Mouse (Mus musculus) bone marrow macrophage, adult 2 months (primary cell): ENCODE data around the gene Olfr1245.

Experiments
- CTCF ChIP-seq: IDR thresholded peaks from 2 replicates; pipeline ENCODE4 v1.5.1; 2012; ENCODE audit warnings: low read depth, mild to moderate bottlenecking, low read length, moderate library complexity
- POLR2A ChIP-seq: IDR thresholded peaks from 2 replicates; pipeline ENCODE4 v1.6.1; 2012; ENCODE audit warnings: mild to moderate bottlenecking, low read depth, low read length, borderline replicate concordance

DNA sequence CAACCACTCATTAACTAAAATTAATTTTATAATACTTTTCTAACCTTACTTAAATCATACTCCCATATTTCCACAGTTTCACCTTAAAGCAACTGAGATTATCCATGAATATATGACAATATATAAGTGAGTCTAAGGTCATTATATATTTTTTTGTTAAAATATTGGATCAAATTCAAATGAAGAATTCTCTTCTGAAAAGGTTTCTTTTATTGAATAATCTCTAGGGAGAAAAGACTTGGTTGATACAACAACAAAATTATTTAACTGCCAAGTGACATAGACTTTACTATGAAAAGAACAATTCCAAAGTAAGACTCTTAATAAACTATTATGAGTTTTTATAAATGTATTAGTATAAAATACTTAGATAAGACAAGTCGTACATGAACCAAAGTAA lies 46.9 kb downstream of the Olfr1245 start, which contains the start of gene Olfr1243:
- no peak for TF ChIP-seq POLR2A
- no peak for TF ChIP-seq CTCF
